Mouse (Mus musculus) G1E (cell line): ENCODE measurements around the gene Matn4. TPM values are rescaled to one million over a fixed set of nuclear protein-coding genes. Genes with fewer than 3 reads are reported as not detected.

ENCODE experiments used
- ATAC-seq: 2 replicates; pipeline ENCODE4 v1.8.0; 2016; ENCODE audit warnings: mild to moderate bottlenecking; ENCODE audit not compliant: insufficient number of reproducible peaks, poor library complexity, low FRiP score, severe bottlenecking; ENCODE audit errors: extremely low read depth
- DNase-seq: peaks from one replicate; pipeline ENCODE4 v3.0.0; 2012; ENCODE audit warnings: low spot score
- H3K27me3 ChIP-seq: 2 replicates; pipeline ENCODE4 v1.6.1; 2012; ENCODE audit warnings: mild to moderate bottlenecking, low read length, inconsistent platforms; ENCODE audit not compliant: insufficient read depth
- H3K36me3 ChIP-seq: replicated peaks from 2 replicates; pipeline ENCODE3; 2012; ENCODE audit warnings: mild to moderate bottlenecking, inconsistent platforms
- H3K4me1 ChIP-seq: 2 replicates; pipeline ENCODE4 v1.6.1; 2012; ENCODE audit warnings: low read depth, low read length, inconsistent platforms, mixed read lengths; ENCODE audit not compliant: insufficient read depth
- H3K4me3 ChIP-seq: 2 replicates; pipeline ENCODE4 v1.5.1; 2012; ENCODE audit warnings: low read depth, mild to moderate bottlenecking, inconsistent platforms, low read length, moderate library complexity, mixed read lengths
- H3K9me3 ChIP-seq: replicated peaks from 2 replicates; pipeline ENCODE4 v1.6.1; 2012; ENCODE audit warnings: inconsistent platforms
- CTCF ChIP-seq: IDR thresholded peaks from 2 replicates; pipeline ENCODE4 v1.5.1; 2012; ENCODE audit warnings: low read depth, low read length, inconsistent platforms, mixed read lengths
- GATA1 ChIP-seq: IDR thresholded peaks from 2 replicates; pipeline ENCODE4 v1.6.1; 2012; ENCODE audit warnings: borderline replicate concordance, low read length, inconsistent platforms, mixed read lengths
- GATA2 ChIP-seq: IDR thresholded peaks from 2 replicates; pipeline ENCODE4 v1.6.1; 2012; ENCODE audit warnings: low read depth, low read length, inconsistent platforms, borderline replicate concordance
- POLR2AphosphoS5 ChIP-seq: IDR thresholded peaks from 2 replicates; pipeline ENCODE4 v1.6.1; 2012; ENCODE audit warnings: low read depth, low read length, inconsistent platforms; ENCODE audit not compliant: insufficient replicate concordance
- TAL1 ChIP-seq: conservative IDR thresholded peaks from 2 replicates; pipeline ENCODE4 v1.6.1; 2012; ENCODE audit warnings: low read depth, low read length, inconsistent platforms, mixed read lengths
- polyA plus RNA-seq: library from polyadenylated mRNA; stranded (reverse); fragments of >175 nt; gene quantifications from 2 replicates; pipeline ENCODE4 v1.2.3, GENCODE M21; 2012
- total RNA-seq, 2 experiments: library from RNA; stranded (forward) in 1 of 2; stranded (reverse) in 1 of 2; fragments of 200-1000 nt in 1 of 2; fragments of >200 nt in 1 of 2; fragmentation: Nextera tagmentation in 1 of 2; gene quantifications; 2 replicates each; pipeline ENCODE4 v1.2.3; 2014 to 2017

Gene Matn4
- total RNA-seq (2014; fragmentation: Nextera tagmentation) (not detected in 2 replicates), total RNA-seq (2017) (under 0.01 and 0.06 TPM in 2 replicates), polyA plus RNA-seq (not detected in 2 replicates)

GRCm38 (mm10) chr2:164405060-164405459 lies at the start of gene Matn4:
Matn4 (minus strand) TSS chr2:164405160.
- H3K4me1 ChIP-seq = no peaks in the 10 kb centered on the region
- H3K27me3 ChIP-seq = peaks cover 15% of the 10 kb centered on the region; the same call in 1 of the 2 replicates
- TF ChIP-seq GATA2 (no peak), CTCF (no peak), TAL1 (no peak), GATA1 (no peak), POLR2AphosphoS5 (no peak)
- no peak within 1 kb of the TSS for H3K4me3 ChIP-seq
- ATAC-seq (no peak), DNase-seq (no peak)
- peaks cover 6% of the 10 kb centered on the region for H3K9me3 ChIP-seq
- H3K36me3 ChIP-seq = no peaks in the 10 kb centered on the region

- ATAC-seq = no peak
- peaks cover 20% of the 10 kb centered on the region for H3K27me3 ChIP-seq
Measured at GRCm38 (mm10) chr2:164453887-164454500, 49.0 kb upstream of the Matn4 start.

GRCm38 (mm10) chr2:164453047-164453757 lies 48.2 kb upstream of the Matn4 start:
- TF ChIP-seq GATA1 (no peak), TAL1 (no peak), GATA2 (no peak), CTCF (no peak), POLR2AphosphoS5 (no peak)
- DNase-seq = no peak
- Histone ChIP-seq H3K9me3 (no peaks in the 10 kb centered on the region), H3K27me3 (peaks cover 20% of the 10 kb centered on the region), H3K4me1 (no peaks in the 10 kb centered on the region), H3K4me3 (no peak overlapping the region), H3K36me3 (no peaks in the 10 kb centered on the region)
- ATAC-seq = no peak

More at GRCm38 (mm10) chr2:164453887-164454500, 49.0 kb upstream of the Matn4 start:
- Histone ChIP-seq H3K9me3 (no peaks in the 10 kb centered on the region), H3K4me3 (no peak overlapping the region), H3K36me3 (no peaks in the 10 kb centered on the region), H3K4me1 (no peaks in the 10 kb centered on the region)
- TF ChIP-seq TAL1 = no peak
- no peak for TF ChIP-seq GATA1
- TF ChIP-seq GATA2 = no peak
- no peak for TF ChIP-seq CTCF
- TF ChIP-seq POLR2AphosphoS5 = no peak
- no peak for DNase-seq

GRCm38 (mm10) chr2:164452000-164452676 lies 47.2 kb upstream of the Matn4 start:
- ATAC-seq (no peak), DNase-seq (no peak)
- no peaks in the 10 kb centered on the region for H3K36me3 ChIP-seq
- TF ChIP-seq GATA2 = no peak
- TF ChIP-seq POLR2AphosphoS5 = no peak
- no peak for TF ChIP-seq GATA1
- TF ChIP-seq TAL1 = no peak
- TF ChIP-seq CTCF = no peak
- H3K27me3 ChIP-seq = peaks cover 20% of the 10 kb centered on the region
- H3K4me3 ChIP-seq = no peak overlapping the region
- no peaks in the 10 kb centered on the region for H3K9me3 ChIP-seq
- no peaks in the 10 kb centered on the region for H3K4me1 ChIP-seq

GRCm38 (mm10) chr2:164449341-164450042 lies 44.5 kb upstream of the Matn4 start:
- DNase-seq (no peak), ATAC-seq (no peak)
- Histone ChIP-seq H3K9me3 (no peaks in the 10 kb centered on the region), H3K36me3 (no peaks in the 10 kb centered on the region), H3K4me1 (no peaks in the 10 kb centered on the region), H3K27me3 (peaks cover 11% of the 10 kb centered on the region), H3K4me3 (no peak overlapping the region)
- TF ChIP-seq POLR2AphosphoS5 = no peak
- TF ChIP-seq GATA1 = no peak
- TF ChIP-seq CTCF = no peak
- no peak for TF ChIP-seq TAL1
- TF ChIP-seq GATA2 = no peak
